Mouse (Mus musculus) lung, postnatal 0 days (tissue): ENCODE measurements around the gene Abhd14b. TPM values are rescaled to one million over a fixed set of nuclear protein-coding genes. Genes with fewer than 3 reads are reported as not detected.
"Not testable (repeated sequence)": the region's sequence is repeated elsewhere in the genome, so short reads cannot be mapped to it uniquely, and the experiment has no call there.

Experiments
- ATAC-seq: fragments of 200-750 bp; cut with Nextera tagmentation; 2 replicates; pipeline ENCODE4 v1.8.0; 2017; ENCODE audit warnings: moderate library complexity
- DNase-seq: peaks from one replicate; pipeline ENCODE4 v3.0.0-alpha.2; 2016; ENCODE audit warnings: low spot score
- H3K27ac ChIP-seq: fragments of 300-500 bp; sonication (generic); 2 replicates; pipeline ENCODE4 v1.5.1; 2014; ENCODE audit warnings: antibody characterized with exemption, mild to moderate bottlenecking, low read length, mixed read lengths
- H3K27me3 ChIP-seq: fragments of 300-500 bp; sonication (generic); replicated peaks from 2 replicates; pipeline ENCODE4 v1.6.1; 2014; ENCODE audit warnings: low read length, mixed read lengths; ENCODE audit not compliant: insufficient read depth
- H3K36me3 ChIP-seq: fragments of 300-500 bp; sonication (generic); 2 replicates; pipeline ENCODE4 v1.6.1; 2014; ENCODE audit warnings: low read length, mixed read lengths; ENCODE audit not compliant: insufficient read depth
- H3K4me1 ChIP-seq: fragments of 300-500 bp; sonication (generic); 2 replicates; pipeline ENCODE4 v1.6.1; 2014; ENCODE audit warnings: antibody characterized with exemption, low read depth, low read length, mixed read lengths; ENCODE audit not compliant: insufficient read depth
- H3K4me2 ChIP-seq: fragments of 300-500 bp; sonication (generic); replicated peaks from 2 replicates; pipeline ENCODE4 v1.6.1; 2014; ENCODE audit warnings: low read depth, mild to moderate bottlenecking, low read length, moderate library complexity, mixed read lengths
- H3K4me3 ChIP-seq: fragments of 300-500 bp; sonication (generic); 2 replicates; pipeline ENCODE4 v1.5.1; 2014; ENCODE audit warnings: low read depth, low read length
- H3K9ac ChIP-seq: fragments of 300-500 bp; sonication (generic); replicated peaks from 2 replicates; pipeline ENCODE4 v1.6.1; 2014; ENCODE audit warnings: low read depth, mild to moderate bottlenecking
- H3K9me3 ChIP-seq: fragments of 300-500 bp; sonication (generic); 2 replicates; pipeline ENCODE4 v1.6.1; 2016; ENCODE audit warnings: low read length, mixed read lengths
- CTCF ChIP-seq: IDR thresholded peaks from 2 replicates; pipeline ENCODE4 v1.5.1; 2016; ENCODE audit warnings: antibody characterized with exemption, mild to moderate bottlenecking
- EP300 ChIP-seq: IDR thresholded peaks from 2 replicates; pipeline ENCODE4 v1.6.1; 2016; ENCODE audit warnings: antibody characterized with exemption, mild to moderate bottlenecking, control low read depth
- WGBS: fragments of 180-500 bp; shearing (Covaris S2); extraction: QIAGEN DNeasy Blood & Tissue Kit; methylation state at CpG from one replicate; pipeline ENCODE4 v1.1.7; 2014; 5-methylcytosine and 5-hydroxymethylcytosine counted together
- polyA plus RNA-seq: library from polyadenylated mRNA; unstranded; fragments of >200 nt; fragmentation: Nextera tagmentation; extraction: Ambion mirVana; gene quantifications from 2 replicates; pipeline ENCODE4 v1.2.1, GENCODE M21; 2015

Gene Abhd14b
- polyA plus RNA-seq, 1 experiment from 2014 or later, result 31.1 TPM

GRCm38 (mm10) chr9:106481075-106481474 is 33.8 kb downstream of the Abhd14b start:
- no peak for TF ChIP-seq CTCF
- no peak for TF ChIP-seq EP300
- no peak for ATAC-seq
- H3K9me3 ChIP-seq, result no peaks in the 10 kb centered on the region
- H3K27ac ChIP-seq, result no peak overlapping the region
- H3K36me3 ChIP-seq, result peaks cover 13% of the 10 kb centered on the region; the same call in 1 of the 2 replicates
- H3K9ac ChIP-seq, result no peak overlapping the region
- no peaks in the 10 kb centered on the region for H3K27me3 ChIP-seq
- H3K4me2 ChIP-seq, result no peak overlapping the region
- DNase-seq, result no peak
- H3K4me1 ChIP-seq, result peaks cover 9% of the 10 kb centered on the region; the same call in 1 of the 2 replicates
- no peak overlapping the region for H3K4me3 ChIP-seq
- 91% methylated on average over 14 of the region's 15 CpGs for WGBS

GRCm38 (mm10) chr9:106481676-106482075 is 34.4 kb downstream of the Abhd14b start:
- Histone ChIP-seq H3K27ac (no peak overlapping the region), H3K9me3 (no peaks in the 10 kb centered on the region), H3K4me2 (no peak overlapping the region), H3K36me3 (peaks cover 13% of the 10 kb centered on the region; the same call in 1 of the 2 replicates), H3K4me1 (peaks cover 9% of the 10 kb centered on the region; the same call in 1 of the 2 replicates), H3K9ac (no peak overlapping the region), H3K4me3 (no peak overlapping the region), H3K27me3 (no peaks in the 10 kb centered on the region)
- 88% methylated on average over 13 of the region's 13 CpGs for WGBS
- no peak for DNase-seq
- ATAC-seq, result no peak
- no peak for TF ChIP-seq CTCF
- no peak for TF ChIP-seq EP300

GRCm38 (mm10) chr9:106482578-106483115 is 35.4 kb downstream of the Abhd14b start:
- Histone ChIP-seq H3K27me3 (no peaks in the 10 kb centered on the region), H3K9me3 (no peaks in the 10 kb centered on the region), H3K27ac (no peak overlapping the region), H3K36me3 (peaks cover 13% of the 10 kb centered on the region; the same call in 1 of the 2 replicates), H3K4me2 (no peak overlapping the region), H3K9ac (no peak overlapping the region), H3K4me3 (no peak overlapping the region), H3K4me1 (peaks cover 5% of the 10 kb centered on the region; the same call in 1 of the 2 replicates)
- DNase-seq (no peak), ATAC-seq (no peak)
- WGBS, result 84% methylated on average over 16 of the region's 17 CpGs
- TF ChIP-seq CTCF, result no peak
- no peak for TF ChIP-seq EP300

GRCm38 (mm10) chr9:106483136-106483535 is 35.9 kb downstream of the Abhd14b start:
- no peak overlapping the region for H3K27ac ChIP-seq
- H3K27me3 ChIP-seq, result no peaks in the 10 kb centered on the region
- ATAC-seq (no peak), DNase-seq (no peak)
- no peak overlapping the region for H3K4me3 ChIP-seq
- 96% methylated on average over 10 of the region's 10 CpGs for WGBS
- H3K9ac ChIP-seq, result no peak overlapping the region
- no peak overlapping the region for H3K4me2 ChIP-seq
- no peak for TF ChIP-seq EP300
- no peak for TF ChIP-seq CTCF
- no peaks in the 10 kb centered on the region for H3K9me3 ChIP-seq
- H3K4me1 ChIP-seq, result peaks cover under 1% of the 10 kb centered on the region; the same call in 1 of the 2 replicates
- peaks cover 13% of the 10 kb centered on the region; the same call in 1 of the 2 replicates for H3K36me3 ChIP-seq

- DNase-seq (no peak), ATAC-seq (no peak)
- WGBS, result 88% methylated on average over 16 of the region's 17 CpGs
- Histone ChIP-seq H3K9ac (no peak overlapping the region), H3K9me3 (no peaks in the 10 kb centered on the region), H3K27ac (no peak overlapping the region), H3K4me1 (no peaks in the 10 kb centered on the region), H3K4me3 (no peak overlapping the region), H3K36me3 (peaks cover 13% of the 10 kb centered on the region; the same call in 1 of the 2 replicates), H3K4me2 (no peak overlapping the region), H3K27me3 (no peaks in the 10 kb centered on the region)
- no peak for TF ChIP-seq EP300
- TF ChIP-seq CTCF, result no peak
These were observed 36.3 kb downstream of the Abhd14b start for GRCm38 (mm10) chr9:106483606-106484005.

- WGBS, result 82% methylated on average over 10 of the region's 10 CpGs
- H3K4me2 ChIP-seq, result no peak overlapping the region
- H3K27ac ChIP-seq, result no peak overlapping the region
- no peaks in the 10 kb centered on the region for H3K4me1 ChIP-seq
- TF ChIP-seq CTCF, result no peak
- no peak for TF ChIP-seq EP300
- H3K27me3 ChIP-seq, result no peaks in the 10 kb centered on the region
- H3K36me3 ChIP-seq, result peaks cover 13% of the 10 kb centered on the region; the same call in 1 of the 2 replicates
- DNase-seq, result no peak
- ATAC-seq, result no peak
- H3K4me3 ChIP-seq, result no peak overlapping the region
- no peak overlapping the region for H3K9ac ChIP-seq
- no peaks in the 10 kb centered on the region for H3K9me3 ChIP-seq
These were observed 37.8 kb downstream of the Abhd14b start for GRCm38 (mm10) chr9:106485076-106485475.

- not testable (repeated sequence) for H3K9ac ChIP-seq, H3K4me1 ChIP-seq, H3K9me3 ChIP-seq, H3K27ac ChIP-seq, ATAC-seq, H3K4me2 ChIP-seq, H3K27me3 ChIP-seq, H3K4me3 ChIP-seq, DNase-seq
- H3K36me3 ChIP-seq, result 0 out of 2 replicates have a peak, but pooled peaks cover 13% of the 10 kb centered on the region
- 75% methylated on average over 6 of the region's 6 CpGs for WGBS
These were observed 40.3 kb downstream of the Abhd14b start for GRCm38 (mm10) chr9:106487602-106488001.
